Mouse (Mus musculus): ENCODE results near the gene Znrf2. TPM values are rescaled to one million over a fixed set of nuclear protein-coding genes. Genes with fewer than 3 reads are reported as not detected.

Znrf2 gene
- 10.8 and 12.2 TPM in 2 replicates for polyA plus RNA-seq (2012; rRNA removed)

- WGBS, result under 1% methylated on average over 84 of the region's 88 CpGs
- DNase-seq (ENCODE audit: low read depth in 1 of 2, low spot score in 2 of 2), result peak; percentile 91
- TF ChIP-seq POLR2A (IDR thresholded peaks at IDR 0.05; ENCODE audit: low read depth, low read length) (peak; percentile 18; the same call in 1 of the 2 replicates), CTCF (IDR thresholded peaks at IDR 0.05; ENCODE audit: extremely low read depth, insufficient read depth, insufficient read length, insufficient replicate concordance) (0 out of 2 replicates have a peak, but pooled peaks have one; percentile 0)
- no peaks in the 10 kb centered on the region for H3K27me3 ChIP-seq (ENCODE audit: control insufficient read depth, insufficient read depth, low read length)
- peaks cover 22% of the 10 kb centered on the region for H3K4me1 ChIP-seq (ENCODE audit: control insufficient read depth, insufficient read depth, insufficient read length)
- H3K36me3 ChIP-seq (ENCODE audit: control insufficient read depth, insufficient read depth, low read length), result no peaks in the 10 kb centered on the region
- H3K27ac ChIP-seq (ENCODE audit: insufficient read depth, low read length), result peak within 1 kb of the TSS; percentile 96
- H3K4me3 ChIP-seq (ENCODE audit: extremely low read depth, insufficient read depth, insufficient read length), result peak within 1 kb of the TSS; percentile 67
Measured at GRCm38 (mm10) chr6:54816388-54817065, at the start of gene Znrf2. Znrf2 (plus strand) TSS chr6:54816916.

- WGBS, result 76% methylated on average over 4 of the region's 4 CpGs
- no peaks in the 10 kb centered on the region for H3K27me3 ChIP-seq (ENCODE audit: control insufficient read depth, insufficient read depth, low read length)
- DNase-seq (ENCODE audit: low read depth in 1 of 2, low spot score in 2 of 2), result no peak
- TF ChIP-seq CTCF (IDR thresholded peaks at IDR 0.05; ENCODE audit: extremely low read depth, insufficient read depth, insufficient read length, insufficient replicate concordance) (no peak), POLR2A (IDR thresholded peaks at IDR 0.05; ENCODE audit: low read depth, low read length) (no peak)
- H3K4me1 ChIP-seq (ENCODE audit: control insufficient read depth, insufficient read depth, insufficient read length), result peaks cover 4% of the 10 kb centered on the region
- no peak overlapping the region for H3K4me3 ChIP-seq (ENCODE audit: extremely low read depth, insufficient read depth, insufficient read length)
- no peaks in the 10 kb centered on the region for H3K36me3 ChIP-seq (ENCODE audit: control insufficient read depth, insufficient read depth, low read length)
- peak overlapping the region; percentile 47; the same call in 1 of the 2 replicates for H3K27ac ChIP-seq (ENCODE audit: insufficient read depth, low read length)
Measured at GRCm38 (mm10) chr6:54767746-54768145, 49.0 kb upstream of the Znrf2 start.

- Histone ChIP-seq H3K4me3 (ENCODE audit: extremely low read depth, insufficient read depth, insufficient read length) (no peak overlapping the region), H3K36me3 (ENCODE audit: control insufficient read depth, insufficient read depth, low read length) (no peaks in the 10 kb centered on the region), H3K4me1 (ENCODE audit: control insufficient read depth, insufficient read depth, insufficient read length) (peaks cover 2% of the 10 kb centered on the region; the same call in 1 of the 2 replicates), H3K27ac (ENCODE audit: insufficient read depth, low read length) (no peak overlapping the region), H3K27me3 (ENCODE audit: control insufficient read depth, insufficient read depth, low read length) (no peaks in the 10 kb centered on the region)
- TF ChIP-seq CTCF (IDR thresholded peaks at IDR 0.05; ENCODE audit: extremely low read depth, insufficient read depth, insufficient read length, insufficient replicate concordance), result no peak
- no peak for TF ChIP-seq POLR2A (IDR thresholded peaks at IDR 0.05; ENCODE audit: low read depth, low read length)
- no peak for DNase-seq (ENCODE audit: low read depth in 1 of 2, low spot score in 2 of 2)
- 86% methylated on average over 4 of the region's 4 CpGs for WGBS
Measured at GRCm38 (mm10) chr6:54770766-54771165, 46.0 kb upstream of the Znrf2 start.

GRCm38 (mm10) chr6:54771171-54771570 lies 45.5 kb upstream of the Znrf2 start:
- Histone ChIP-seq H3K4me1 (ENCODE audit: control insufficient read depth, insufficient read depth, insufficient read length) (peaks cover 2% of the 10 kb centered on the region; the same call in 1 of the 2 replicates), H3K27ac (ENCODE audit: insufficient read depth, low read length) (no peak overlapping the region), H3K27me3 (ENCODE audit: control insufficient read depth, insufficient read depth, low read length) (no peaks in the 10 kb centered on the region), H3K4me3 (ENCODE audit: extremely low read depth, insufficient read depth, insufficient read length) (no peak overlapping the region), H3K36me3 (ENCODE audit: control insufficient read depth, insufficient read depth, low read length) (no peaks in the 10 kb centered on the region)
- WGBS, result 90% methylated on average over 8 of the region's 8 CpGs
- DNase-seq (ENCODE audit: low read depth in 1 of 2, low spot score in 2 of 2), result no peak
- TF ChIP-seq CTCF (IDR thresholded peaks at IDR 0.05; ENCODE audit: extremely low read depth, insufficient read depth, insufficient read length, insufficient replicate concordance) (no peak), POLR2A (IDR thresholded peaks at IDR 0.05; ENCODE audit: low read depth, low read length) (no peak)

GRCm38 (mm10) chr6:54772078-54772477 lies 44.6 kb upstream of the Znrf2 start:
- TF ChIP-seq POLR2A (IDR thresholded peaks at IDR 0.05; ENCODE audit: low read depth, low read length) (no peak), CTCF (IDR thresholded peaks at IDR 0.05; ENCODE audit: extremely low read depth, insufficient read depth, insufficient read length, insufficient replicate concordance) (no peak)
- 70% methylated on average over 5 of the region's 5 CpGs for WGBS
- Histone ChIP-seq H3K4me1 (ENCODE audit: control insufficient read depth, insufficient read depth, insufficient read length) (peaks cover 2% of the 10 kb centered on the region; the same call in 1 of the 2 replicates), H3K27ac (ENCODE audit: insufficient read depth, low read length) (no peak overlapping the region), H3K36me3 (ENCODE audit: control insufficient read depth, insufficient read depth, low read length) (no peaks in the 10 kb centered on the region), H3K4me3 (ENCODE audit: extremely low read depth, insufficient read depth, insufficient read length) (no peak overlapping the region), H3K27me3 (ENCODE audit: control insufficient read depth, insufficient read depth, low read length) (no peaks in the 10 kb centered on the region)
- DNase-seq (ENCODE audit: low read depth in 1 of 2, low spot score in 2 of 2), result no peak

- TF ChIP-seq POLR2A (IDR thresholded peaks at IDR 0.05; ENCODE audit: low read depth, low read length) (no peak), CTCF (IDR thresholded peaks at IDR 0.05; ENCODE audit: extremely low read depth, insufficient read depth, insufficient read length, insufficient replicate concordance) (no peak)
- H3K27me3 ChIP-seq (ENCODE audit: control insufficient read depth, insufficient read depth, low read length), result no peaks in the 10 kb centered on the region
- no peak overlapping the region for H3K4me3 ChIP-seq (ENCODE audit: extremely low read depth, insufficient read depth, insufficient read length)
- no peaks in the 10 kb centered on the region for H3K36me3 ChIP-seq (ENCODE audit: control insufficient read depth, insufficient read depth, low read length)
- DNase-seq (ENCODE audit: low read depth in 1 of 2, low spot score in 2 of 2), result no peak
- no peak overlapping the region for H3K27ac ChIP-seq (ENCODE audit: insufficient read depth, low read length)
- no peaks in the 10 kb centered on the region; the same call in 1 of the 2 replicates for H3K4me1 ChIP-seq (ENCODE audit: control insufficient read depth, insufficient read depth, insufficient read length)
Measured at GRCm38 (mm10) chr6:54775739-54776138, 41.0 kb upstream of the Znrf2 start.

- WGBS, result 92% methylated on average over 8 of the region's 8 CpGs
- no peak for DNase-seq (ENCODE audit: low read depth in 1 of 2, low spot score in 2 of 2)
Measured at GRCm38 (mm10) chr6:54777661-54778060, 39.1 kb upstream of the Znrf2 start.

More at GRCm38 (mm10) chr6:54777661-54778060, 39.1 kb upstream of the Znrf2 start:
- Histone ChIP-seq H3K4me3 (ENCODE audit: extremely low read depth, insufficient read depth, insufficient read length) (no peak overlapping the region), H3K27ac (ENCODE audit: insufficient read depth, low read length) (no peak overlapping the region), H3K27me3 (ENCODE audit: control insufficient read depth, insufficient read depth, low read length) (no peaks in the 10 kb centered on the region), H3K4me1 (ENCODE audit: control insufficient read depth, insufficient read depth, insufficient read length) (no peaks in the 10 kb centered on the region; the same call in 1 of the 2 replicates), H3K36me3 (ENCODE audit: control insufficient read depth, insufficient read depth, low read length) (no peaks in the 10 kb centered on the region)
- TF ChIP-seq POLR2A (IDR thresholded peaks at IDR 0.05; ENCODE audit: low read depth, low read length) (no peak), CTCF (IDR thresholded peaks at IDR 0.05; ENCODE audit: extremely low read depth, insufficient read depth, insufficient read length, insufficient replicate concordance) (no peak)

Measured in spleen, adult 2 months (tissue).